Mouse (Mus musculus) layer of hippocampus, adult 18-20 months (tissue): ENCODE results near the gene Clstn1. TPM values are rescaled to one million over a fixed set of nuclear protein-coding genes. Genes with fewer than 3 reads are reported as not detected.

Experiments used
- DNase-seq, 2 experiments: peaks; one replicate each; pipeline ENCODE4 v3.0.0; 2022; ENCODE audit warnings: low spot score in 2 of 2
- total RNA-seq, 2 experiments: library from RNA; stranded (reverse); gene quantifications; 2 replicates each; pipeline ENCODE4 v1.2.3; 2021

Clstn1 gene
- total RNA-seq, 2 experiments from 2014 or later = 839 to 867 TPM

- DNase-seq = peak in 1 of 2 experiments; percentile 50
These were observed 42.1 kb downstream of the Clstn1 start for GRCm38 (mm10) chr4:149628372-149628771.

GRCm38 (mm10) chr4:149628810-149629209 is 42.5 kb downstream of the Clstn1 start:
- DNase-seq = no peak

GRCm38 (mm10) chr4:149632670-149633307 is 46.5 kb downstream of the Clstn1 start:
- no peak for DNase-seq

- no peak for DNase-seq
These were observed 47.9 kb downstream of the Clstn1 start for GRCm38 (mm10) chr4:149634157-149634556.

DNA sequence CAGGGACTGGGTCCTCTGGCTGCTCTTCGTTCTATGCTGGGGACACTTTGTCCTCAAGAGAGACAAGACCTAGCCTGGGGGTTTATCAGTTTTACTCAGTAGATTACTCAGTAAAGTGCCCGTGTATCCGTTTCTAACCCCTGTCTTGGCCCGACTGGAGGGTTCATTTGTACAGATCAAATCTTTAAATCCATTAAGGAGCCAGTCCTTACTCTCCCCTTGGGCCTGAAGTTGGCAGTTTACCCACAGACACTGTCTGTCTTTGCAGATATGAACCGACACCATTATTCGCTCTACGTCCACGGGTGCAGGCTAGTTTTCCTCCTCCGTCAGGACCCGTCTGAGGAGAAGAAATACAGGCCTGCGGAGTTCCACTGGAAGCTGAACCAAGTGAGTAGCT is 48.7 kb downstream of the Clstn1 start:
- no peak for DNase-seq

DNA sequence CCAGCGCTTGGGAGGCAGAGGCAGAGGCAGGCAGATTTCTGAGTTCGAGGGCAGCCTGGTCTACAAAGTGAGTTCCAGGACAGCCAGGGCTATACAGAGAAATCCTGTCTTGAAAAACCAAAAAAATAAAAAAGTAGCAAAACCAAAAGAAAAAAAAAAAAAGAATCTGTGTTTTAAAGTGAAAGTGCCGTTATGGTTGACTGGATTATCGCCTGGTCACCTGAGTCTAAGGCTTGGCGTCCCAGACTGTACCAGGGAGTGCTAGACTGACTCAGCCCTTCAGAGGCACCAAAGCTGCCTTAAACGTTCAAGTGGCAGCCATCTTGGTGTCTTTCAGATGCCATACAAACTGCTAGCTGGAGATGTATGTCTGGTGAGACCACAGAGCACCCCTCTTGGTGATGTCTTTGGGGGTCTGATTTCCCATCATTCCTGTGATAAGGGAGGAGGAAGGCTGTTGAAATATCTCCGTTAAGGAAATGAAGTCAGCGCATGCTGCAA is 49.7 kb downstream of the Clstn1 start:
- no peak for DNase-seq

GRCm38 (mm10) chr4:149637942-149638341 is 51.7 kb downstream of the Clstn1 start:
- no peak for DNase-seq

DNA sequence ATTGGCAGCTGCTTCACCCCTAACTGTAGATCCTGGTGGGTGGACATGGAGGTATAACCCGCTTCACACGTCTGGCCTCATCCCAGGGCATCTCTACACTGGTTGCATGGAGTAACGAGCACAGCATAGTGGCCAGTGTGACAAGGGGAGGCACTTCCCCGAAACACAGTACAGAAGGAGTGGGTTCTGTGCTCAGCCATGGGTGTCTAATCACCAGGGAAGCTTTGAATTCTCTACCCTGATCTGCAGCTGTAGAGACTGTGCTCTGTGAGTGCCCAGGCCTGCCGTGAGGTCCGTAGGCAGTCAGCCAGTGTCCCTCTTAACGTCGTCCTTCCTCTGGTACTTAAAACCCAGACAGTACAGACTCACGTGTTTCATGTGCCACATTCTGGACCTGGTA is 54.6 kb downstream of the Clstn1 start:
- no peak for DNase-seq

DNA sequence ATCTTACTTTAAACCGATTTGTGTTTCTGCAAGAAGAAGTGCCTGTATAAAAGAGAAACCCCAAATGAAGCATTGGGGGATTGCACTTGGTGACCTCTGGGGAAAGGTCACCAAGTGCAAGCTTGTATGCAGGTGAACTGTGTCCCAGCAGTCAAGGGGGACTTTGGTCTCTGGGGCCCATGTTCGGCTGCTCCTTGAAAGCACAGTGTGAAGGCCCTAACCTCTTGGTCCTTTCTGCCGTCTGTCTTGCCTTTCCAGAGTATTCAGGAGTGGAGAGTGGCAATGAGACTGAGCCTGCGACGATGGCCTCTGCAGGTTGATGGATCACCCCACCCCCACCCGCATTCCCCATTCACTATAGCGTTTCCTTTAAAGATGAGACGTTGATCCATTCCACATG is 55.1 kb downstream of the Clstn1 start:
- DNase-seq = no peak

GRCm38 (mm10) chr4:149641956-149642355 is 55.7 kb downstream of the Clstn1 start:
- DNase-seq = no peak

DNA sequence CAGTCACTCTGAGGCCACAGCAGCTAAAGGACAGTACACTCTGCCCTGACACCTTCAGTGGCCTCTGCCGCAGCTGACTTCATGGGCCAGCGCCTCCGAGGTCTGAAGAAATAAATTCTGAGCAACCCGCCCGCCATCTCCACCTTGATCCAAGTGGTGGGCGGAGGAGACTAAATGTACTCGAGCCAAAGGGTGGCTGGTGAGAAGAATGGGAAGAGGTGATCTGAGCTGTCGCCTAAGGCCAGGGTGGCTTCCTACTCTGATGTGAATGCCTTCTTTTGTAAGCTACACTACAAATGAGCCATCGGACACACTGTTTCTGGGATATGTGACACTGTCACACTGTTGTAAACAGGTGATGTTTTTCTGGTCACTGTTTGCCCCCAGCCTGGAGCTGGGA is 59.5 kb downstream of the Clstn1 start:
- DNase-seq = no peak

DNA sequence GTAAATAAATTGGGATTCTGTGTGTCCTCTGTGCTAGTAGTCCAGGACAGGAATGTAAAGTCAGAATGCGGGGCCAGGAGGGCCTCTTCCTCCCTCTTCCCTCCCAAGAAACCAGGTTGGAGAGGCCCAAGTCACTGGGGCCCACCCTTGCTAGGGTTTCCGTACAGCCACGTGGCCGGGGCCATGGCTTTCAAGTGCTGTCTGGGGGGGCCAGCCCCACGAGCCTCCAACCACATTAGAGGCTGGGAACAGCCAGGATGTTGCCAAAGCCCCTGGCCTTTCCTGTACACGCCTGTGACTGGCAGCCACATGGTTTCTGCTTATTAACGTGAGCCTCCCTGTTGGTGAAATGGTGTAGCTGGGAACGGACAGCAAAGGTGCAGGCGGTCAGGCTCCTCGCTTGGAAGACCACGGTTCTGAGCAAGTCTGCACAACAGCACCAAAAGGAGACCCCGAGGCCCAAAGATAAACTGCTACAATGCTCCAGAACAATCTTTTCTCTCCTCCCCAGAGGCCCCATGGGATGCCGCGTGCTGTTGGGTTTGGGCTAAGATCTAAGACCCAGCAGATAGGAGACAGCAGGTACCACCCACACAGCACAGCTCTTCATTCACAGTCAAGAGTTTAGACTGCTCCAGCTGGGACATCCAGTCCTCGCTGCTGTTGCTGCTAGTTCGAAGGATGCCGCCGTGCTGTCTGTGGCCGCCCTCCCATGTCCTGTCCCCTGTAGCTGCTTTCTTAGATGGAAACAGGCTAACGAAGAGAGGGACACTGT is 62.0 kb downstream of the Clstn1 start:
- peak; percentile 58 to 84 for DNase-seq

- DNase-seq = peak; percentile 44 to 77
These were observed 64.4 kb downstream of the Clstn1 start for GRCm38 (mm10) chr4:149650493-149651193.

DNA sequence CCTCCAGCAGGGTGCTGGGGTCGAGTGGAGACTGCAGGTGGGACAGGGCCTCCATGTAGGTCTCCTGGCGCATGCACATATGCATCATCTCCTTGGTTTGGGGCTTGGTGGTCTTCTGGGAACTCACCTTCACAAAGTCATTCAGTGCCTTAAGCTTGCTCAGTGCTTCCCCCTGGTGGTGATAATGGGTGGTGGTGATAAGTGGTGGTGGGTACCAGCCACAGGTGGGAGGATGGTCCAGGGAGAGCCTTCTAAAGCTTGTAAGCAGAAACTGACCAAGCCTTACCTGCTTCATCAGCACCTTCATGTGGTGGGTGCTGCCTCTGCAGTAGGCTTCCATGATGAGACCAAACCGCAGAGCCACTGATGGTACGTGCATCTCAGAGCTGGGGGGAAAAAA is 68.0 kb downstream of the Clstn1 start:
- peak in 1 of 2 experiments; percentile 58 for DNase-seq

DNA sequence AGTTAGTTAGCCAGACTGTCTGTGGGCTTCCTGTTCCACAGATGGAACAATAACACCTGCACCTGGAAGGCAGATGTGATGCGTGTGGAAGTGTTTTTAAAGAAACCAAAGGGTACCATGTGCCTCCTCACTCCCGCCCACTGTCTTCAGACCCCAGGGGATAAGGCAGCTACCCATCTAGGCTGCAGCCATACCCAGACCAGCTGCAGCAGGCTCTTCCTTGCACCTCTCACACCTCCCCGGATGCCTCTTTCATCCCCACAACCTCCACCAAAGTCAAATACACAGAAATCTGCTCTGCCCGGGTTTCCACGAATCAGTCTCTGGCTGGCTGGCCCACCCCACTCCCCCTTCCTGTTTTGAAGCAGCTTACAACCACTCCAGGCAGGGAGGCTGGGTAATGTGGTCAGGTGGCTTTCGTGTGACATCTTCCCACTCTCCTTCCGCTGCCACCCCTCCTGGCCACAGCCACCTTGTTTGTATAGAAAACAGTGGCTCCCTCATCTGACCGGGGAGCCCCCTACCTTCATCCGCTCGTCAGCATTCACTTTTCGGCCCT is 71.7 kb downstream of the Clstn1 start:
- no peak for DNase-seq

DNA sequence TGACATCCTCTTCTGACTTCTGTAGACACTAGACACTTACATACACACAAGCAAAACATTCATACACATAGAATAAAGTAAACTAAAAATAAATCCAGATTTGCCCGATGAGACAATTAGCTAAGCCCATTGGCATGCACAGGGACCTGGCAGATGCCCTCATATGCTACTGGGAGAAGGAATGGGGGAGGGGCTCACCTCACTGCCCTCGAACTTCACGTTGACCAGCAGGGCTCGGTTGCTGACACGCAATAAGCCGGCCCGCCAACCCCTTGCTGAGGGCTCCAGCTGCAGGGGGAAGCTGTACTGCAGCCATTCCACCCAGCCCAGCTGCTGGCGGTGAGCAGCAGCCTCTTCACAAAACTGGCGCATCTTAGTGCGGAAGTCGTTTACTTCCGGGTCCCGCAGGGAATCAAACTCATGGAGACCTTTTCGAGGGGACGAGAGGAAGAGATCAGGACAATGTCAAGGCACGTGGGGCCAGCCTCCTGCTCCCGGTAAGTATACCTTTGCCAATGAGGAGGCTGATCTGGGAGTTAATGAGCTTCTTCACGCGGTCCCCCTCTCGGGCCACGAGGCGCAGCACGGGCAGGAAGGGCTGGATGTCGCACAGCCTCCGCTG is 73.3 kb downstream of the Clstn1 start:
- DNase-seq = no peak

- no peak for DNase-seq
These were observed 74.3 kb downstream of the Clstn1 start for GRCm38 (mm10) chr4:149660598-149660997.

DNA sequence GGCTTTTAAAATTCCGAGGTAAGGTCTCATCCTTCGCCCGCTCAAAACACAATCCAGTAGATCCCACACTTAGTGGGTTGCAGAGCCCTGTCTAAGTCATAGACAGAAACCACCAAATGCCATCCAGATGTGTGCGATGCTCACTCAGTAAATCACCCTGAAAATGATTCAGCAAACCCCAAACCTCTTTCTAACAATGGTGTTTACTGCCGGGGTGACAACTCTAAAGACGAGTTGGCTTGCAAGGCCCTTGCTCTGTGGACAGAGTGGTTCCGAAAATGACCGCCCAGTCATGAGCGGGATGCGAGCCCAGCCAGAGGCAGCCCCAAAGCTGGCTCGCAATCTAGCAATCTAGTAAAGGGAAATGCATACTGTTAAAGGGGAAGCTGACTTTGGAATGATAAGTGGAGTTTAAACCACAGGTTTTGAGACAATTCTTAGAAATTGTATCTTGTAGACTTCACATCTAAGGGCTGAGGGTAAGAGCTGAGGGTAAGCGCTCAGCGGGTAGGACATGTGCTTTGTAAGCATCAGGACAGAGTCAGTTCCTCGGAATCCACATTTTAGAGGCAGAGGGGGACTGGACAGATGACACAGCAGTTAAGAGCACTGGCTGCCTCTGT is 75.8 kb downstream of the Clstn1 start:
- DNase-seq = no peak

GRCm38 (mm10) chr4:149663849-149664503 is 77.7 kb downstream of the Clstn1 start:
- no peak for DNase-seq

DNA sequence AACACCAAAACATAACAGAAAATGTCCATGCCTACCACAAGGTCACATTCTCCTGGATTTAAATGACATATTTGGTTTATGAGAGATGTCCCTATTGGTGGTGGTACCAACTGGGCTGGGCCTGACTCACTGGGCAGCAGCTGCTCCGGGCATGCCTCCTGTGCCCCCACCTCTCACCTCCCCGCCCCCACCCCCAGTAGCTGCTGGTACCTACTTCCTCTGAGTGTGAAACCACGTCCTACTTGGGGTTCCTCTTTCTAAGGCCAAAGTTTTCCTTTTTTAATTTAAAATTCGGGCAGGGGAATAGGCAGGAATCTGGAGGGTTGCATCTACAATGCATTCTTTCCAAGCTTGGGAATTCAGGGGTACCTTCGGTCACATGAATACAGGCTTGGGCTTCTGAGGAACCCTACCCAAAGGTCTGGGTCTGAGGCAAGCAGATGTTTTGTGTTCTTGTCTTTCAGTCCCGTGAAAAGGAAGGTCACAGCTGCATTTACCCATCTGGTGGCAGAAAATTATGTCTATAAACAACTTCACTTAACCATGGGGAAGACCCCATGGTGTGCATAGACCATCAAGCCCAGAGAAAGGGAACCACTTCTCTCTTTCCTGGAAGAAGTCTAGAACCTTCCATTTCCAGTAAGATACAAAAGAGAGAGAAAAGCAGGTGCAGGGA is 78.9 kb downstream of the Clstn1 start:
- DNase-seq = no peak
